Mouse (Mus musculus): ENCODE results near the gene Wdr92.

- TF ChIP-seq CTCF (IDR thresholded peaks at IDR 0.05; ENCODE audit: low read depth, low read length) (no peak), POLR2A (IDR thresholded peaks at IDR 0.05; ENCODE audit: extremely low read depth, insufficient read depth, low read length) (no peak)
Measured at GRCm38 (mm10) chr11:17202481-17202880, 20.6 kb downstream of the Wdr92 start.

Measured in liver, adult 2 months (tissue).